Mouse (Mus musculus): ENCODE results near the gene Vangl1.

- TF ChIP-seq CTCF (IDR thresholded peaks at IDR 0.05; ENCODE audit: extremely low read depth, insufficient read depth, low read length), result no peak
- TF ChIP-seq POLR2A (IDR thresholded peaks at IDR 0.05; ENCODE audit: extremely low read depth, insufficient read depth, low read length), result no peak
Observed at GRCm38 (mm10) chr3:102145645-102146386, 58.7 kb downstream of the Vangl1 start.
